Comparison of ENCODE assay signal across 8 mouse cellular contexts in the genomic region with DNA sequence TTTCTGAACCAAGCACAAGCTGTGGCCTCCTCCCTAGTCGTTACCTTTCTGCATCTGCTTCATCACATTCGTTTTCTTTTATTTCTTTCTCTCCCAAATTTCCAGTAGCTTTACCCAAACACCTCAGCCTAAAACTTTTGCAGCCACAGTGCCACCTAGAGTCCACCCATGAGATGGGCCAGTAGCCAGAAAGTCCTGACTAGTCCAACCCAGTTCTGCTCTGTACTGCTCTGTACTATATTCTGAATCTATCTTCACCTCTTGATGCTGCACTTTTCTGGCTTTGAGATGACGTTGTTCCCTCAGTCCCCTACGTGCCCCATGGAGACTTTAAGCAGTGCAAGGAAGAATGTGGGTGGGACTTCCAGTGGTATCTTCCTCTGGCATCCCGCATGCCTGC.
A peak's percentile ranks its signal among the peaks of the same experiment; 100 is the strongest.
DNase-seq lines count a peak whose midpoint lies in the region; ATAC-seq and TF ChIP-seq lines count a peak whose summit lies in the region.

No protein-coding gene starts in this region.

- no peak for TF ChIP-seq POLR2A in spleen, adult 2 months (IDR thresholded peaks at IDR 0.05; ENCODE audit: low read depth, low read length)

- 22% methylated on average over 5 of the region's 5 CpGs for WGBS in spleen, adult 2 months
- 22% methylated on average over 5 of the region's 5 CpGs for WGBS in neural tube, embryonic 14.5 days

- no peaks in the 10 kb centered on the region for H3K9me3 ChIP-seq in neural tube, embryonic 14.5 days (ENCODE audit: control insufficient read depth, low read length)

- H3K27me3 ChIP-seq in spleen, adult 2 months (ENCODE audit: control insufficient read depth, insufficient read depth, low read length): no peaks in the 10 kb centered on the region
- no peaks in the 10 kb centered on the region for H3K27me3 ChIP-seq in neural tube, embryonic 14.5 days (ENCODE audit: control insufficient read depth, insufficient read depth, low read length)

- H3K4me2 ChIP-seq in neural tube, embryonic 14.5 days (ENCODE audit: low read depth, low read length): no peak overlapping the region

- no peak overlapping the region for H3K27ac ChIP-seq in spleen, adult 2 months (ENCODE audit: insufficient read depth, low read length)
- no peak overlapping the region for H3K27ac ChIP-seq in neural tube, embryonic 14.5 days (ENCODE audit: low read depth, low read length)

- no peak overlapping the region for H3K4me3 ChIP-seq in spleen, adult 2 months (ENCODE audit: extremely low read depth, insufficient read depth, insufficient read length)
- no peak overlapping the region for H3K4me3 ChIP-seq in neural tube, embryonic 14.5 days (ENCODE audit: low read depth, low read length)

- intact Hi-C loops in left cerebral cortex, postnatal 4 days (cut with DNase I): loop anchor here (10.0 kb wide), 3 partner anchors 181 to 291 kb away; no protein-coding TSS in a partner anchor

- TF ChIP-seq CTCF in spleen, adult 2 months (IDR thresholded peaks at IDR 0.05; ENCODE audit: extremely low read depth, insufficient read depth, insufficient read length, insufficient replicate concordance): peak; percentile 15; the same call in 1 of the 2 replicates

- H3K9ac ChIP-seq in neural tube, embryonic 14.5 days (replicated peaks; ENCODE audit: low read depth, low read length): no peak overlapping the region

- H3K4me1 ChIP-seq in spleen, adult 2 months (ENCODE audit: control insufficient read depth, insufficient read depth, insufficient read length): no peaks in the 10 kb centered on the region
- H3K4me1 ChIP-seq in neural tube, embryonic 14.5 days (ENCODE audit: control insufficient read depth, insufficient read depth, low read length): no peaks in the 10 kb centered on the region

- DNase-seq in spleen, adult 2 months (ENCODE audit: low read depth in 1 of 2, low spot score in 2 of 2): no peak
- no peak for DNase-seq in spleen, postnatal 4 days (ENCODE audit: low spot score in 2 of 2)
- peak; percentile 77 to 82 for DNase-seq in cerebellum, postnatal 14 days
- peak; percentile 25 to 37 for DNase-seq in gastrocnemius, adult 8-10 months (ENCODE audit: low spot score in 2 of 2)
- DNase-seq in kidney, adult 9 months: peak; percentile 82
- peak; percentile 61 for DNase-seq in left cerebral cortex, postnatal 4 days

- H3K36me3 ChIP-seq in spleen, adult 2 months (ENCODE audit: control insufficient read depth, insufficient read depth, low read length): no peaks in the 10 kb centered on the region
- no peaks in the 10 kb centered on the region for H3K36me3 ChIP-seq in neural tube, embryonic 14.5 days (ENCODE audit: control insufficient read depth, insufficient read depth, low read length)

- peak; percentile 56; the same call in 1 of the 2 replicates for ATAC-seq in neural tube, embryonic 14.5 days (ENCODE audit: low read depth)
- no peak for ATAC-seq in erythroid progenitor cell, adult 5-6 weeks (replicated peaks; ENCODE audit: low FRiP score, poor library complexity, severe bottlenecking)

Comparison
In these comparisons a context has a peak if more than half of its experiments do, and no peak if none do; other contexts are left out.
1. DNase-seq: peak in cerebellum, postnatal 14 days (2 of 2), gastrocnemius, adult 8-10 months (2 of 2), kidney, adult 9 months (single experiment) and left cerebral cortex, postnatal 4 days (single experiment); none in spleen, adult 2 months (0 of 2) and spleen, postnatal 4 days (0 of 2).